Mouse (Mus musculus) right cerebral cortex, postnatal 14 days (tissue): Measurements from ENCODE around the gene Gm26741.

ENCODE experiments used
- DNase-seq: peaks from one replicate; pipeline ENCODE4 v3.0.0; 2022

Gene Gm26741

GRCm38 (mm10) chr10:52391208-52391607 is 32.6 kb downstream of the Gm26741 start:
- no peak for DNase-seq

DNA sequence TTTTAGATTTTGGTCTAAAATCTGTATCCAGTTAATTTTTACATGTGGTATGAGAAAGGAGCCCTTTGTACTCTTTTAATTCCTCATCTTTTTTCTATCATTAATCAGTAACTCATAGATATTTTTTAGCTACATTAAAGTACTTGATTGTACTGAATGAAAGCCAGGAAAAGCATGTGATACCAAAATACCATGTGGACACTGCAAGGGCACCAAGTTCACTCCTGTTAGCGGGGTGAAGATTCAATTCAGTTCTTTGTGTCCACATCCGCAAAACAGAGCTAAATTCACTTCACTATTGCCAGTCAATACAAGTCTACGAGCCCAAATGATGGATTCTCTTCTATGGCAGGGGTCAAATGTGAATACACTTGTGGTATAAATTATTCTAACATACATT is 38.1 kb downstream of the Gm26741 start:
- no peak for DNase-seq

DNA sequence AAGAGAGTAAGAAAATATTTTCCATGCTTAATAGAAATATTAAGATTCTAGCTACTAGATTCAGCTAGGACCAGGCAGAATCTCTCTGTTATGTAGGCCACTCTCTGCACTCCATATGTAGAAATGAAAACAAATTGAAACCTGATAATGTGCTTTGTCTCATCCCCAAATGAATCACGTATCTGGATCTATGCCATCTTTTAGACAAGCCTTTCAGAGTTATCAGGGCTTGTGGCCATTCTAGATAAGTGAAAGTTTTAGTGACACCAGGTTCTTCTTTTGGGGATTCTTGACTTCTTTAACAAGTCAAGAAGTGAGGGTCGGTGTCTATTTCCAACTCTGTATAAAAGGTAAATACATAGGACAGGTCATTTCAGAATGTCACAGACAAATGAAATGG is 40.1 kb downstream of the Gm26741 start:
- no peak for DNase-seq

DNA sequence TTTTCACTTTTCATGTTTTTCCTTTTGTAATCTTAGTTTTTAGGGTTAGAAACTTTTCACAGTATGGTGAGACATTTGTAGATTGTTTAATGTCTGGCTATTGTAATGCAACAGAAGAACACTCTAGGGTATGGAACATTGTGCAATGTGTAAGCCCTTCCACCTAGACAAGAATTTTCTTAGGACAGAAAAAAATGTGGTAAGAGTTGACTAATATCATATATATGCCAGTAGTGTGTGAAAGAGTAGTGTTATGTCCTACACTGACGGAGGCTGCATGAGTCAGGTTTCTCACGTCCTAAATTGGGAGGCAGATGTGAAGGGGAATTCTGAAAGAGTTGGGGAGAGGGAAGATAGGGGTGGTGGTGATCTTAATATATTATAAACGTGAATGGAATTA is 41.2 kb downstream of the Gm26741 start:
- no peak for DNase-seq

GRCm38 (mm10) chr10:52405160-52405559 is 46.6 kb downstream of the Gm26741 start:
- DNase-seq = no peak

DNA sequence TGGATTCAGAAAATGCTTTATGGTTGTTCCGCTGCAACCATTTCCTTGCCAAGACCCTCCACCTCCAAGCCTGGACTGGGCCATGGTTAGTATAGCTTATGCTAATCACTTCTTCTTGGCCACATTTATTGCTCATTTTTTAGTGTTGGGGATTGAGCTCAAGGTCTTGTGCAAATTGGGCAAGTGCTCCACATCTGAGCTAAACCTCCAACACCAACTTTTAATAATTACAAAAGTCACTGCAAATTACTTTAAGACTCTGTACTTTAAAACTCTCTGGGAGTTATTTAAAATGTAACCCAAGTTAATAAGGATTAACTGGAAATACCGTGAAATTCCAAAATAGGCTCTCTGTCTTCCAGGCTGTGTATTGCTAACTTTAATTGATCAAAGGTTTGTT is 49.0 kb downstream of the Gm26741 start:
- no peak for DNase-seq
